Mouse (Mus musculus) neural tube, embryonic 11.5 days (tissue): ENCODE results near the gene Samd4b. TPM values are rescaled to one million over a fixed set of nuclear protein-coding genes. Genes with fewer than 3 reads are reported as not detected.

Experiments used
- ATAC-seq: fragments of 200-750 bp; cut with Nextera tagmentation; 2 replicates; pipeline ENCODE4 v1.8.0; 2017; ENCODE audit warnings: moderate number of reproducible peaks, mild to moderate bottlenecking, moderate TSS enrichment, moderate library complexity; ENCODE audit not compliant: insufficient read depth, low FRiP score, low TSS enrichment
- DNase-seq: peaks from one replicate; pipeline ENCODE4 v3.0.0-alpha.2; 2015; ENCODE audit warnings: low spot score
- H3K27ac ChIP-seq: fragments of 300-500 bp; sonication (generic); 2 replicates; pipeline ENCODE4 v1.5.1; 2014; ENCODE audit warnings: low read depth, mild to moderate bottlenecking, low read length
- H3K27me3 ChIP-seq: fragments of 300-500 bp; sonication (generic); 2 replicates; pipeline ENCODE4 v1.6.1; 2014; ENCODE audit warnings: mild to moderate bottlenecking, low read length, mixed read lengths; ENCODE audit not compliant: control insufficient read depth, insufficient read depth
- H3K36me3 ChIP-seq: fragments of 300-500 bp; sonication (generic); 2 replicates; pipeline ENCODE4 v1.6.1; 2014; ENCODE audit warnings: mild to moderate bottlenecking, low read length, moderate library complexity, mixed read lengths; ENCODE audit not compliant: control insufficient read depth, insufficient read depth
- H3K4me1 ChIP-seq: fragments of 300-500 bp; sonication (generic); 2 replicates; pipeline ENCODE4 v1.6.1; 2014; ENCODE audit warnings: low read length, mixed read lengths; ENCODE audit not compliant: control insufficient read depth, insufficient read depth
- H3K4me2 ChIP-seq: fragments of 300-500 bp; sonication (generic); 2 replicates; pipeline ENCODE4 v1.6.1; 2014; ENCODE audit warnings: low read depth, mild to moderate bottlenecking, moderate library complexity
- H3K4me3 ChIP-seq: fragments of 300-500 bp; sonication (generic); 2 replicates; pipeline ENCODE4 v1.5.1; 2014; ENCODE audit warnings: low read depth, low read length
- H3K9ac ChIP-seq: fragments of 300-500 bp; sonication (generic); 2 replicates; pipeline ENCODE4 v1.6.1; 2014; ENCODE audit warnings: mild to moderate bottlenecking, low read length
- H3K9me3 ChIP-seq: fragments of 300-500 bp; sonication (generic); 2 replicates; pipeline ENCODE4 v1.6.1; 2016; ENCODE audit warnings: low read length; ENCODE audit not compliant: control insufficient read depth
- WGBS: fragments of 180-500 bp; shearing (Covaris S2); extraction: QIAGEN DNeasy Blood & Tissue Kit; methylation state at CpG from one replicate; pipeline ENCODE4 v1.1.7; 2014; 5-methylcytosine and 5-hydroxymethylcytosine counted together
- polyA plus RNA-seq: library from polyadenylated mRNA; unstranded; fragments of >200 nt; fragmentation: Nextera tagmentation; extraction: Ambion mirVana; gene quantifications from 2 replicates; pipeline ENCODE4 v1.2.1, GENCODE M21; 2014

The Samd4b gene
- polyA plus RNA-seq, 1 experiment from 2014 or later, result 37.8 TPM

DNA sequence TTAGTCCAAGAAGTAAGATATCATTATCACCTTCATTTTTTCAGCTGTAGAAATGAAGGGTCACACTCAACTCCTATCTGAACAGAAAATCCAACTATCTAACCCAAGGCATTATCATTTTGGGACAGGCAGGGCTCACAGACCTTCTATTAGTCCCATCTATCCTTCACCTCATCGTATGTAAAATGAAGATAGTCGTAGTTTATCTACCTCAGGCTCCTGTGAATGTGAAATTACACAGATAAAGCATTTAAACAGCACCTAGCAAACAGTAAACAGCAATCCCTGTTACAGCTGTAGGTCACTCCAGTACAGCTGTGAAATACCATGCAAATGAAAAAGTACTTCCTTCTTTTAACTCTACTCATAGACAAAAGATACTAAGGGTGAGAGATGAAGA, 165.7 kb downstream of the Samd4b start:
- no peak overlapping the region for H3K27ac ChIP-seq
- no peak for DNase-seq
- H3K4me2 ChIP-seq, result no peak overlapping the region
- ATAC-seq, result no peak
- no peak overlapping the region for H3K4me3 ChIP-seq
- peaks cover 13% of the 10 kb centered on the region for H3K4me1 ChIP-seq
- WGBS, result 90% methylated on average over 2 of the region's 2 CpGs
- no peaks in the 10 kb centered on the region for H3K36me3 ChIP-seq
- no peaks in the 10 kb centered on the region for H3K27me3 ChIP-seq
- H3K9me3 ChIP-seq, result no peaks in the 10 kb centered on the region
- no peak overlapping the region for H3K9ac ChIP-seq

DNA sequence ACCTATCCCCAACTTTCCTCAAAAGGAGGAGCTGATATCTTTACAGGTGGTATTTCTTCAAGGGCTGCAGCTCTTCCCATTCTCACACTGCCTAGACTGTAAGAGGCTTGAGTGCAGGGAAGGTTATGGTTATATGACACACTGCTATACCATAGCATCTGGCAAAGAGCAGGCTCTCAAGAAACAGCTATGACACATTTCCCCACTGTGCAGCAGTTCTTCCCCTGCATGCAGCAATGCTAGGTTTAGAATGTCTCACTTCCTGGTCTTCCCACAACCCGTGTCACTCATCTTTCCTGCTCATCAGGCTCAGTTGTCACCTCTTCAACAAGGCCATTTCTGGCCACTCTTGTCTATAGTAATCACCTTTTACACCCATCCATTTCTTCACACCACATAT, 167.4 kb downstream of the Samd4b start:
- Histone ChIP-seq H3K9me3 (no peaks in the 10 kb centered on the region), H3K36me3 (no peaks in the 10 kb centered on the region), H3K27me3 (no peaks in the 10 kb centered on the region), H3K9ac (no peak overlapping the region), H3K4me2 (no peak overlapping the region), H3K4me3 (no peak overlapping the region), H3K27ac (no peak overlapping the region), H3K4me1 (peaks cover 12% of the 10 kb centered on the region)
- DNase-seq, result no peak
- ATAC-seq, result no peak
- 96% methylated on average over 1 of the region's 1 CpGs for WGBS

DNA sequence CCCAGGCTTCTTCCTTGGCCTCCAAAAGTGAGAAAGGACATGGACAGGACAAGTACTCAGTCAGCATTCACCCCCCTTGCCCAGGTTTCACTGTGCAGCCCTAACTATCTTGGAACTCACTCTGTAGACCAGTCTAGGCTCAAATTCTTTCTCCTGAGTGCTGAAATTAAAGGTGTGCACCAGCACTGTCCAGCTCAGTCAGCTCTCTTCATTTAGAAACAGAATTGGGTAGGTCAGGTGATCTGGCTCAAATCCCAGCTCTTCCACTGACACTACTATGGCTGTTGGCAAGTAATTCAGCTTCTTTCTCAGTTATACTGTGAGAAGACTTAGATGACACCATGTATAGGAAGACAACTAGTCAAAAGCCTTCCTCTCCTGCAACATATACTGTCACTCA, 170.2 kb downstream of the Samd4b start:
- Histone ChIP-seq H3K9ac (no peak overlapping the region), H3K36me3 (peaks cover 6% of the 10 kb centered on the region), H3K9me3 (no peaks in the 10 kb centered on the region), H3K4me1 (no peaks in the 10 kb centered on the region), H3K27ac (no peak overlapping the region), H3K4me3 (no peak overlapping the region), H3K4me2 (no peak overlapping the region), H3K27me3 (no peaks in the 10 kb centered on the region)
- ATAC-seq, result no peak
- no peak for DNase-seq

DNA sequence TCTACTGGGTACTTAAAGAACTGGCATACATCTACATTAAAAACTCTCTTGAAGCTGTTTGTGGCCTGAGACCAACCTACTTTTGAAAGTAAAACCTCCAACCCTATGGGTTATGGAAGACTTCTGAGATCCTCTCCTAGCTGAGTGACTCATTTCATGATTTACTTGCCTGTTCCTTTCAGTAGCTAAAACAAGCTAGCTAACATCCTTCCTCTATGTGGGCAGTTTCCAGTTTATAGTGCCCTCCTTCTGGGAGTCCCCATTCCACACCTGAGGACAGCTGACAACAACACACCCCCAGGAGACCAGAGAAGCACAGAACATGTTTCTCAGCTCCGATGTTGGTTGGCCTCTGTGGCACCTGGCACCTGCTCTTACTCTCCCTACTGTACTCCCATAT, 174.9 kb downstream of the Samd4b start:
- Histone ChIP-seq H3K4me1 (no peaks in the 10 kb centered on the region), H3K9ac (no peak overlapping the region), H3K27me3 (no peaks in the 10 kb centered on the region), H3K9me3 (no peaks in the 10 kb centered on the region), H3K36me3 (peaks cover 25% of the 10 kb centered on the region), H3K4me3 (no peak overlapping the region), H3K27ac (no peak overlapping the region), H3K4me2 (no peak overlapping the region)
- ATAC-seq (no peak), DNase-seq (no peak)
- WGBS, result 95% methylated on average over 1 of the region's 1 CpGs

DNA sequence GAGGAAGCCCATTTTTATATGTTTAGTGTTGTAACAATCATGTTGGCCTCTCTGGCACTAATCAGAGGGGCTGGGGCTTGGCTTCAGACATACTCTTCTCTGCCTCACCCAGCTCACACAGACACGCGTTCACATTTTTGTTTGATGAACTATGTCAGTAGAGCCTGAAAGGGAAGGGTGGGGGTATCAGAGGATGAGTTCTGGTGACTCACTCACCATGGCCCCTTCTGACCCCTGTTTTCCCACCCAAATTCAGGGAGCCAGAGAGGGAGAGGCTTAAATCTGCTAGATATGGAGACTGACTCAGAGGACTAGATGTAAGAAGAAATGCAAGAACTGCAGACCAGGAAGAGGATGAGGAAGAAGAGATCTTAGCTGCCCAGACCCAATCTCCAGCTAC, 178.5 kb downstream of the Samd4b start:
- DNase-seq, result no peak
- Histone ChIP-seq H3K4me3 (no peak overlapping the region), H3K36me3 (peaks cover 32% of the 10 kb centered on the region), H3K4me1 (no peaks in the 10 kb centered on the region), H3K9me3 (no peaks in the 10 kb centered on the region), H3K27ac (no peak overlapping the region), H3K9ac (no peak overlapping the region), H3K27me3 (no peaks in the 10 kb centered on the region), H3K4me2 (no peak overlapping the region)
- no peak for ATAC-seq
- WGBS, result 94% methylated on average over 2 of the region's 2 CpGs

DNA sequence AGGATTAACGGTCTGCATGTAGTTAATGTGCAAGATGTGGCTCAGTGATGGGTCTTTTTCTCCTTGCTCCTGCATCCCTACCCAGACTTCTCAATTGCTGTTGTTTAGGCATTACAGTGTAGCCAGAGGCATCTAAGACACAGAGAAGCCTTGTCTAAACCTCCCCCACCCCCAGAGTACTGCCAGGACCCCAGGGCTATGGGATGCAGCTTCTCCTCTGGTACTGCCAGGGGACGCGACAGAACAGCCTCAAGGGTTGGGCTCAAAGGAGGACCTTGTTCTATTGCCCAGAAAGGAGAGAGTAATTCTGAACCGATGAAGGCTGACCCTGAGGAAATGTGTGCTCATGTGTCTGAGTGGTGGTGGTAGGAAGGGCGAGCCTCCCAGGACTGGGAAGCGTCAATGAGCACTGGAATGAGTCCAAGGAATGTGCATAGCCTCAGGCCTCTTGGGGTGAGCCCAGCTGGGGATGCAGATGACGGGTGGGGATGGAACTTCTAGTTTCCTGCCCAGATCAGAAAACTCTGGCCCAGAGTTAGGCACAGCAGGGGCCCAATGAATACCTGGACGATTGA, 179.8 kb downstream of the Samd4b start:
- Histone ChIP-seq H3K4me3 (no peak overlapping the region), H3K27ac (no peak overlapping the region), H3K4me2 (no peak overlapping the region), H3K9me3 (no peaks in the 10 kb centered on the region), H3K9ac (no peak overlapping the region), H3K36me3 (peaks cover 33% of the 10 kb centered on the region), H3K4me1 (no peaks in the 10 kb centered on the region), H3K27me3 (no peaks in the 10 kb centered on the region)
- WGBS, result 89% methylated on average over 8 of the region's 8 CpGs
- ATAC-seq, result no peak
- DNase-seq, result no peak

DNA sequence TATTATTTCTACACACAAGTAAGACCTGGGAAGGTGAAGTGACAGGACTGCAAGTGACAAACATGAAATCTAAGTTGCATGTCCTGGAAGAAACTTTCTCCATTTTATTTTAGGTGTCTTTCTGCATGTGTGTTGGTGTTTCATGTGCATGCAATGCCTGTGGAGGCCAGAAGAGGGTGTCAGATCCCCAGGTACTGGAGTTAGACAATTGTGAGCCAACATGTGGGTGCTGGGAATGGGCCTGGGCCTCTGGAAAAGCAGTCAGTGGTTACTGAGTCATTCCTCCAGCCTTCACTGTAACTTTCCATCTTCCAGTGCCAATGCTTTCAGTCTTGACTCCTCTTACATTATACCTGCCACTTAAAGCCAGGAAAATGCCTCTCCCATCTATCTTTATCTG, 180.6 kb downstream of the Samd4b start:
- H3K9ac ChIP-seq, result no peak overlapping the region
- H3K36me3 ChIP-seq, result peaks cover 29% of the 10 kb centered on the region
- H3K4me2 ChIP-seq, result no peak overlapping the region
- ATAC-seq (no peak), DNase-seq (no peak)
- no peak overlapping the region for H3K27ac ChIP-seq
- H3K27me3 ChIP-seq, result no peaks in the 10 kb centered on the region
- no peaks in the 10 kb centered on the region for H3K9me3 ChIP-seq
- no peaks in the 10 kb centered on the region for H3K4me1 ChIP-seq
- H3K4me3 ChIP-seq, result no peak overlapping the region

DNA sequence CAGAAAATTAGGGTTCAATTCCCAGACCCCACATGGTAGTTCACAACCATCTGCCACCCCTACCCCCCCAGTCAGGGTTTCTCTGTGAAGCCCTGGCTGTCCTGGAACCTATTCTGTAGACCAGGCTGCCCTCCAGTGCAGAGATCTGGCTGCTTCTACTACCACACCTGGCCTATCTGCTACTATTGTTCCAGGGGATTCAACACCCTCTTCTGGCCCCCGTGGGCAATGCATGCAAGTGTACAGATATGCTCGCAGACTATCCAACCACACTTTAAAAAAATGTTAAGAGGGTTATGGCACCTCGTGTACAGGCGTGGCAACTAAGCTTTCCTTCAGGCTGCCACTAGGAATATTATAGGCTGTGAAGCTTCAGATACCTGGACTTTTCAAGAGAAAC, 185.1 kb downstream of the Samd4b start:
- Histone ChIP-seq H3K27ac (no peak overlapping the region), H3K4me1 (no peaks in the 10 kb centered on the region), H3K27me3 (no peaks in the 10 kb centered on the region), H3K36me3 (peaks cover 21% of the 10 kb centered on the region), H3K9me3 (no peaks in the 10 kb centered on the region), H3K4me2 (no peak overlapping the region), H3K4me3 (no peak overlapping the region), H3K9ac (no peak overlapping the region)
- ATAC-seq, result no peak
- 91% methylated on average over 4 of the region's 4 CpGs for WGBS
- DNase-seq, result no peak

DNA sequence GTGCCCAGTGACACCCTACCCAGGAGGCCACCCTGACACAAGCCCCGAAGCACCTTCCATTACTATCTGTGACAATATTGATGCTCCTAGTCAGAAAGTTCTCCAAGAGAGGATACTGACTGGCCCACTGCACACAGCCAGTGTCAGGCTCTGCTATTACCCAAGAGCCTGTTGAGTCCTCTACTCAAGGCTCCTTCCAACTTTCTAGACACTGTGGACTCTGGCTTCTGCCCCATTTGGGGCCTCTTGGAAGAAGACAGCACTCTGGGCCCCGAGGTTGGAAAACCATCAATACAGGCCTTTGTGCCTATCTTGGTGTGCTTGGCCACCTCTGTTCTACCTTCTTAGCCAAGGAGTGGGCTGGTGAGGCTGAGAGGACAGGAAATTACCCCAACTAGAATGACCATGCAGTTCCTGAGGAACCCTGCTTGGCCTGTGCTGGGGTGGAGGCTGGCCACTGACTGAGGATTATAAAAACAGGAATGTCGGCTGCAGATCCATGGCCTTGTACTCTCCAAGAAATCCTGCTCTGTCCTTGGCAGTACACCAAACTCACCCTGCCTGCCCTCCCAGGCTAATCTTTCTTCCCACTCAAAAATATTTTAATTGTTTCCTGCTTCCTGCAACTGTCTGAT, 187.0 kb downstream of the Samd4b start:
- Histone ChIP-seq H3K9me3 (no peaks in the 10 kb centered on the region), H3K9ac (no peak overlapping the region), H3K4me1 (no peaks in the 10 kb centered on the region), H3K4me2 (no peak overlapping the region), H3K4me3 (no peak overlapping the region), H3K36me3 (peaks cover 16% of the 10 kb centered on the region), H3K27me3 (no peaks in the 10 kb centered on the region), H3K27ac (no peak overlapping the region)
- 99% methylated on average over 3 of the region's 3 CpGs for WGBS
- DNase-seq (no peak), ATAC-seq (no peak)
